Mouse (Mus musculus) heart, postnatal 0 days (tissue): Measurements from ENCODE around the gene Gm40193. TPM values are rescaled to one million over a fixed set of nuclear protein-coding genes. Genes with fewer than 3 reads are reported as not detected.
"Not testable (repeated sequence)": the region's sequence is repeated elsewhere in the genome, so short reads cannot be mapped to it uniquely, and the experiment has no call there.

Experiments used
- ATAC-seq: fragments of 200-750 bp; cut with Nextera tagmentation; 2 replicates; pipeline ENCODE4 v1.8.0; 2017; ENCODE audit warnings: low read depth, moderate number of reproducible peaks, moderate library complexity; ENCODE audit not compliant: insufficient read depth
- DNase-seq: peaks from one replicate; pipeline ENCODE4 v3.0.0-alpha.2; 2016; ENCODE audit warnings: low spot score
- H3K27ac ChIP-seq: fragments of 300-500 bp; sonication (generic); 2 replicates; pipeline ENCODE4 v1.5.1; 2014; ENCODE audit warnings: low read depth, mild to moderate bottlenecking
- H3K27me3 ChIP-seq: fragments of 300-500 bp; sonication (generic); 2 replicates; pipeline ENCODE4 v1.6.1; 2014; ENCODE audit warnings: low read length, mixed read lengths; ENCODE audit not compliant: control insufficient read depth, insufficient read depth
- H3K36me3 ChIP-seq: fragments of 300-500 bp; sonication (generic); replicated peaks from 2 replicates; pipeline ENCODE4 v1.6.1; 2014; ENCODE audit warnings: low read length, mixed read lengths; ENCODE audit not compliant: control insufficient read depth, insufficient read depth
- H3K4me1 ChIP-seq: fragments of 300-500 bp; sonication (generic); 2 replicates; pipeline ENCODE4 v1.6.1; 2014; ENCODE audit warnings: antibody characterized with exemption; ENCODE audit not compliant: control insufficient read depth, insufficient read depth
- H3K4me2 ChIP-seq: fragments of 300-500 bp; sonication (generic); 2 replicates; pipeline ENCODE4 v1.6.1; 2014; ENCODE audit warnings: low read depth, mild to moderate bottlenecking, low read length, moderate library complexity
- H3K4me3 ChIP-seq: fragments of 300-500 bp; sonication (generic); 2 replicates; pipeline ENCODE4 v1.5.1; 2014; ENCODE audit warnings: low read depth, low read length
- H3K9ac ChIP-seq: fragments of 300-500 bp; sonication (generic); replicated peaks from 2 replicates; pipeline ENCODE4 v1.6.1; 2014; ENCODE audit warnings: low read depth, low read length, mixed read lengths
- H3K9me3 ChIP-seq: fragments of 300-500 bp; sonication (generic); replicated peaks from 2 replicates; pipeline ENCODE4 v1.6.1; 2016; ENCODE audit warnings: low read length; ENCODE audit not compliant: control insufficient read depth
- CTCF ChIP-seq: IDR thresholded peaks from 2 replicates; pipeline ENCODE4 v1.5.1; 2016; ENCODE audit warnings: antibody characterized with exemption, control low read depth, low read depth
- EP300 ChIP-seq: IDR thresholded peaks from 2 replicates; pipeline ENCODE4 v1.6.1; 2016; ENCODE audit warnings: antibody characterized with exemption, low read depth
- WGBS: fragments of 180-500 bp; shearing (Covaris S2); extraction: QIAGEN DNeasy Blood & Tissue Kit; methylation state at CpG from one replicate; pipeline ENCODE4 v1.1.7; 2014; 5-methylcytosine and 5-hydroxymethylcytosine counted together
- polyA plus RNA-seq: library from polyadenylated mRNA; unstranded; fragments of >200 nt; fragmentation: Nextera tagmentation; extraction: Ambion mirVana; gene quantifications from 2 replicates; pipeline ENCODE4 v1.2.1, GENCODE M21; 2015
- total RNA-seq: library from RNA; depleted of rRNA; stranded (reverse); fragments of >200 nt; gene quantifications from 2 replicates; pipeline ENCODE4 v1.2.3, GENCODE M21; 2014; ENCODE audit warnings: low replicate concordance

The Gm40193 gene
- total and polyA plus RNA-seq, 2 experiments from 2014 or later = not detected

DNA sequence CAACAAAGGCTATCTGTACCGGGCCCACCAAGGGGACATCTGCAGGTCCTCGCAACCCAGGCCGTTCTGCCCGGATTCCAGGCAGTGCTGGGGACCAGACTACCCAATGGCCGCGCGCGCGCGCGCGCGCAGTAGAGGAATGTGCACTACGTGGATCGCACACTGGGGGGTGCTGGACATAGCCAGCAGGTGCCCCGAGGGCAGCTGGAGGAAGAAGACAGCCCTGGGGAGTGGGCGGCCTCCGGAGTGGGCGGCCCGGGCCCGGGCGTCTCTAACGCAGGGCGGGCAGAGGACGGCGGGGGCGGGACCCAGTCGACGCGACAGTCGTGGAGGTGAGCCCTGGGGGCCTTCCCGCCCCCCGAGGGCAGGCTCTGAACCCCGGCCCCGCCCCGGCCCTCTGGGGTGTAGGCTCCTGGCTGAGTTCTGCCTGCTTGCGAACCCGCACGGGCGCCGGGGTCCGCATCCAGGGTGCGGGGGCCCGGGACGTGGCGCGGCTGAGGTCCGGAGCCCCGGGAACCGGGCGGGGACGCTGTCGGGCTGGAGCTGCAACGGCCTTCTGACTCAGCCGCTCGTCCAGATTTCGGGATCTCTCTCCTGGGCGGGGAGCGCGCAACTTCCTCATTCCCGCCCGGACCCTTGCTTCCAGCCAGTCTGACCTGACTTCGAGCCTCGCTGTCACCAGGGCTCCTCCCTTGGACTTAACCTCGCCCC is 7.3 kb upstream of the Gm40193 start, which contains the start of gene Pld2:
Gene Pld2 (plus strand): TSS at position 188 of the 711 bp plus-strand sequence.
- Histone ChIP-seq H3K9ac (peak within 1 kb of the TSS; percentile 68), H3K27ac (peak within 1 kb of the TSS; percentile 55; the same call in 1 of the 2 replicates), H3K27me3 (no peaks in the 10 kb centered on the region), H3K9me3 (no peaks in the 10 kb centered on the region), H3K4me2 (peak within 1 kb of the TSS; percentile 71), H3K4me1 (peaks cover 8% of the 10 kb centered on the region), H3K36me3 (0 out of 2 replicates have a peak, but pooled peaks cover 6% of the 10 kb centered on the region), H3K4me3 (peak within 1 kb of the TSS; percentile 72)
- DNase-seq (peak; percentile 89), ATAC-seq (peak; percentile 95)
- TF ChIP-seq CTCF (peak; percentile 65), EP300 (no peak)
- WGBS = under 1% methylated on average over 47 of the region's 65 CpGs

DNA sequence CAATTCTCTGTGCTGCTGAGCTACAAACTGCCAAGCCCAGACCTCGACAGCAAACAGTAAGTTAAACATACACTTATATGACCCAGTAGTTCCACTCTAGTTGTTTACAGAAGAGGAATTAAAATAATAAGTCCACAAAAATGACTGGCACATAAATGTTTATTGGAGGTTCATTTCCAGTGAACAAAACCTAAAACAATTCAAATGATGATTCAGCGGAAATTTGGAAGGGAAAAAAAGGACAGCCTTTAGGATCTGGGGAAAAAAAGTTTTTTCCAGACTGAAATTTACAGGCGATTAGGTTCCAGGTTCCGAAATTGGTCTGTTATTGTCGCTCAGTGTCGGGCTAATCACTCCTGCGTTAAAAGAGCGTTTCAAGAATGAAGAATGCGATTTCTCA is 6.7 kb upstream of the Gm40193 start:
- DNase-seq = no peak
- TF ChIP-seq CTCF (no peak), EP300 (no peak)
- H3K36me3 ChIP-seq = 0 out of 2 replicates have a peak, but pooled peaks cover 6% of the 10 kb centered on the region
- peak overlapping the region; percentile 71 for H3K4me2 ChIP-seq
- H3K9ac ChIP-seq = peak overlapping the region; percentile 68
- H3K4me1 ChIP-seq = peaks cover 8% of the 10 kb centered on the region
- no peak overlapping the region for H3K27ac ChIP-seq
- ATAC-seq = peak; percentile 0; the same call in 1 of the 2 replicates
- 10% methylated on average over 9 of the region's 9 CpGs for WGBS
- H3K9me3 ChIP-seq = no peaks in the 10 kb centered on the region
- H3K27me3 ChIP-seq = no peaks in the 10 kb centered on the region
- H3K4me3 ChIP-seq = peak overlapping the region; percentile 72

- 68% methylated on average over 2 of the region's 2 CpGs for WGBS
- H3K9me3 ChIP-seq, DNase-seq, H3K9ac ChIP-seq, H3K4me3 ChIP-seq, H3K27me3 ChIP-seq, H3K27ac ChIP-seq, H3K4me2 ChIP-seq, H3K4me1 ChIP-seq, ATAC-seq: not testable (repeated sequence)
- H3K36me3 ChIP-seq = peaks cover 24% of the 10 kb centered on the region
Observed at GRCm38 (mm10) chr11:70531065-70531464, 1.7 kb downstream of the Gm40193 start.

DNA sequence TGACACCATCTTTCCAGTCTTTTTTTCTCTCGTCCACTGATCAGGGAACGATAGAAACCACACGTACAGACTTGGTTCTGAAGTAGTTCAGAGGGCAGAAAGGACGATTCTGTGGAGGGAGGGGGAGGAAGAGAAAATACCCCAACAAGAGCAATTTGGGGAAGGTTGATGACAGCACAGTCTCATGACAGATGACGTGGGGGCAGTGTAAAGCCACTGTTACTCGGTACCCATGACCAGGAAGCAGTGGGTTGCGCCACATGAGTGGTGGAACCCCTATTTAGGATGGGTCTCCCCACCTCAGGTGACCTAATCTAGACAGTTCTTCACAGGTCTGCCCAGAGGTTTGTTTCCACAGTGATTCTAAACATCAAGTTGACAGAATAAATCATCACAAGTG is 4.1 kb downstream of the Gm40193 start:
- no peak overlapping the region for H3K4me2 ChIP-seq
- no peak overlapping the region for H3K4me3 ChIP-seq
- H3K36me3 ChIP-seq = peaks cover 24% of the 10 kb centered on the region
- no peaks in the 10 kb centered on the region for H3K9me3 ChIP-seq
- no peak overlapping the region for H3K9ac ChIP-seq
- H3K27me3 ChIP-seq = no peaks in the 10 kb centered on the region
- no peak for TF ChIP-seq EP300
- no peak for TF ChIP-seq CTCF
- 81% methylated on average over 7 of the region's 7 CpGs for WGBS
- no peaks in the 10 kb centered on the region for H3K4me1 ChIP-seq
- no peak overlapping the region for H3K27ac ChIP-seq
- no peak for ATAC-seq
- no peak for DNase-seq

DNA sequence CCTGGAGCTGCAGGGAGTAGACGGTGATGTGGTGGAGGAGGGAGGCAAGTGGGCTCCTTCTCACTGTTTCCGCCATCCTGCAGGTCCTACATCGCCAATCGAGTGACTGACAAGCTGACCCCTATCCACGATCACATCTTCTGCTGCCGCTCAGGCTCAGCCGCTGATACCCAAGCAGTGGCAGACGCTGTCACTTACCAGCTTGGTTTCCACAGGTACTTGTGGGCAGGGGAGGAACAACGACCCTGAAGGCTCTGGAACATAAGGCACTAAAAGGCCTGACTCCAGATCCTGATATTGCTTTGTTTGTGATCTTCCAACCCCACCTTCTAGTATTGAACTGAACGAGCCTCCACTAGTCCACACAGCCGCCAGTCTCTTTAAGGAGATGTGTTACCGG is 6.5 kb downstream of the Gm40193 start:
- Histone ChIP-seq H3K36me3 (peaks cover 24% of the 10 kb centered on the region), H3K4me3 (peak overlapping the region; percentile 62; the same call in 1 of the 2 replicates), H3K9me3 (no peaks in the 10 kb centered on the region), H3K27me3 (no peaks in the 10 kb centered on the region), H3K9ac (no peak overlapping the region), H3K4me1 (no peaks in the 10 kb centered on the region), H3K4me2 (peak overlapping the region; percentile 72), H3K27ac (no peak overlapping the region)
- no peak for TF ChIP-seq CTCF
- TF ChIP-seq EP300 = no peak
- ATAC-seq = no peak
- WGBS = 88% methylated on average over 12 of the region's 12 CpGs
- DNase-seq = no peak
